Mouse (Mus musculus) CH12.LX (cell line): ENCODE measurements around the gene Gnb2.

ENCODE experiments used
- CHD2 ChIP-seq: IDR thresholded peaks from 2 replicates; pipeline ENCODE4 v1.6.1; 2011; ENCODE audit warnings: low read length, improper control_type of control experiment
- CTCF ChIP-seq, 2 experiments: IDR thresholded peaks in 1 of 2; conservative IDR thresholded peaks in 1 of 2; 2 replicates each; pipeline ENCODE4 v1.5.1; 2011 to 2012; ENCODE audit warnings: low read depth in 2 of 2, low read length in 2 of 2, improper control_type of control experiment in 1 of 2, inconsistent platforms in 1 of 2, mild to moderate bottlenecking in 1 of 2, moderate library complexity in 1 of 2
- E2F4 ChIP-seq: IDR thresholded peaks from 2 replicates; pipeline ENCODE4 v1.6.1; 2011; ENCODE audit warnings: low read depth, low read length, improper control_type of control experiment; ENCODE audit not compliant: insufficient replicate concordance
- ELF1 ChIP-seq: IDR thresholded peaks from 2 replicates; pipeline ENCODE4 v1.6.1; 2014; ENCODE audit warnings: low read depth, mild to moderate bottlenecking, inconsistent platforms, low read length, improper control_type of control experiment
- EP300 ChIP-seq: IDR thresholded peaks from 2 replicates; pipeline ENCODE4 v1.6.1; 2011; ENCODE audit warnings: low read length, improper control_type of control experiment
- HCFC1 ChIP-seq: IDR thresholded peaks from 2 replicates; pipeline ENCODE4 v1.6.1; 2012; ENCODE audit warnings: low read depth, mild to moderate bottlenecking, inconsistent platforms, low read length, improper control_type of control experiment
- MAFK ChIP-seq: IDR thresholded peaks from 2 replicates; pipeline ENCODE4 v1.6.1; 2011; ENCODE audit warnings: low read length, improper control_type of control experiment; ENCODE audit not compliant: insufficient replicate concordance
- MAX ChIP-seq: IDR thresholded peaks from 2 replicates; pipeline ENCODE4 v1.6.1; 2011; ENCODE audit warnings: low read length, improper control_type of control experiment
- MXI1 ChIP-seq: IDR thresholded peaks from 2 replicates; pipeline ENCODE4 v1.6.1; 2011; ENCODE audit warnings: mild to moderate bottlenecking, low read depth, low read length, improper control_type of control experiment
- PAX5 ChIP-seq: IDR thresholded peaks from 2 replicates; pipeline ENCODE4 v1.6.1; 2012; ENCODE audit warnings: low read length, inconsistent platforms, mixed read lengths
- POLR2A ChIP-seq: IDR thresholded peaks from 2 replicates; pipeline ENCODE4 v1.6.1; 2011; ENCODE audit warnings: low read depth, mild to moderate bottlenecking, improper control_type of control experiment, low read length
- RAD21 ChIP-seq: IDR thresholded peaks from 2 replicates; pipeline ENCODE4 v1.6.1; 2011; ENCODE audit warnings: low read depth, mild to moderate bottlenecking, low read length, improper control_type of control experiment, moderate library complexity
- ZC3H11A ChIP-seq: IDR thresholded peaks from 2 replicates; pipeline ENCODE4 v1.6.1; 2012; ENCODE audit warnings: low read depth, mild to moderate bottlenecking, inconsistent platforms, low read length, improper control_type of control experiment
- ZNF384 ChIP-seq: IDR thresholded peaks from 2 replicates; pipeline ENCODE4 v1.6.1; 2012; ENCODE audit warnings: low read depth, low read length, improper control_type of control experiment, inconsistent platforms

GRCm38 (mm10) chr5:137580246-137580645, 46.9 kb upstream of the Gnb2 start:
- no peak for TF ChIP-seq ZC3H11A
- TF ChIP-seq CTCF (conservative IDR thresholded peaks at IDR 0.05 in 1 of 2, IDR thresholded peaks at IDR 0.05 in 1 of 2; ENCODE audit: low read depth in 2 of 2, low read length in 2 of 2), result no peak
- TF ChIP-seq ELF1, result no peak
- no peak for TF ChIP-seq CHD2
- no peak for TF ChIP-seq EP300
- no peak for TF ChIP-seq POLR2A
- TF ChIP-seq RAD21, result no peak
- TF ChIP-seq MAX, result no peak
- TF ChIP-seq ZNF384, result no peak
- TF ChIP-seq PAX5, result no peak
- TF ChIP-seq MAFK, result no peak
- TF ChIP-seq MXI1, result no peak
- no peak for TF ChIP-seq E2F4
- no peak for TF ChIP-seq HCFC1
